Mouse (Mus musculus): ENCODE data around the gene Tldc1. TPM values are rescaled to one million over a fixed set of nuclear protein-coding genes. Genes with fewer than 3 reads are reported as not detected.

Gene Tldc1
- polyA plus RNA-seq (2012; rRNA removed): 11.0 and 11.4 TPM in 2 replicates

GRCm38 (mm10) chr8:119778263-119778662, at the start of gene Tldc1:
Gene Tldc1 (minus strand): TSS chr8:119778416.

Other genes starting within 250 kb of the Tldc1 start
- gene Mbtps1, start 219.7 kb downstream of the Tldc1 start, polyA plus RNA-seq (2012; rRNA removed): 75.1 and 110 TPM in 2 replicates
- 34.3 and 35.8 TPM in 2 replicates for gene Hsdl1, start 203.2 kb downstream of the Tldc1 start, polyA plus RNA-seq (2012; rRNA removed)
- 0.10 and 0.25 TPM in 2 replicates for gene Dnaaf1, start 203.2 kb downstream of the Tldc1 start, polyA plus RNA-seq (2012; rRNA removed)
- 13.9 and 17.6 TPM in 2 replicates for gene Taf1c, start 173.2 kb downstream of the Tldc1 start, polyA plus RNA-seq (2012; rRNA removed)
- 0.23 and 0.25 TPM in 2 replicates for gene Adad2, start 165.7 kb downstream of the Tldc1 start, polyA plus RNA-seq (2012; rRNA removed)
- 0.06 and 0.14 TPM in 2 replicates for gene Kcng4, start 142.7 kb downstream of the Tldc1 start, polyA plus RNA-seq (2012; rRNA removed)
- 1.8 and 3.4 TPM in 2 replicates for gene Wfdc1, start 112.1 kb downstream of the Tldc1 start, polyA plus RNA-seq (2012; rRNA removed)
- 0.72 and 0.75 TPM in 2 replicates for gene Atp2c2, start 78.4 kb downstream of the Tldc1 start, polyA plus RNA-seq (2012; rRNA removed)
- gene Cotl1, start 62.1 kb upstream of the Tldc1 start, polyA plus RNA-seq (2012; rRNA removed): 140 and 173 TPM in 2 replicates
- gene Klhl36, start 83.8 kb upstream of the Tldc1 start, polyA plus RNA-seq (2012; rRNA removed): 9.6 and 10.1 TPM in 2 replicates
- 97.5 and 142 TPM in 2 replicates for gene Usp10, start 131.9 kb upstream of the Tldc1 start, polyA plus RNA-seq (2012; rRNA removed)
- 27.2 and 33.9 TPM in 2 replicates for gene Gm20388, start 132.4 kb upstream of the Tldc1 start, polyA plus RNA-seq (2012; rRNA removed)
- 3.9 and 7.7 TPM in 2 replicates for gene Crispld2, start 214.0 kb upstream of the Tldc1 start, polyA plus RNA-seq (2012; rRNA removed)

All from central nervous system, embryonic 11.5 days (tissue).